Mouse (Mus musculus): ENCODE measurements around the gene Wsb1.
A peak's percentile ranks its signal among the peaks of the same experiment; 100 is the strongest.
"Not testable (repeated sequence)": the region's sequence is repeated elsewhere in the genome, so short reads cannot be mapped to it uniquely, and the experiment has no call there.

Gene Wsb1

GRCm38 (mm10) chr11:79264376-79264775 lies 9.9 kb upstream of the Wsb1 start:
- no peak for DNase-seq

- DNase-seq = not testable (repeated sequence)
Observed at GRCm38 (mm10) chr11:79260126-79260525, 5.7 kb upstream of the Wsb1 start.

GRCm38 (mm10) chr11:79258738-79259137 lies 4.3 kb upstream of the Wsb1 start:
- no peak for DNase-seq

DNA sequence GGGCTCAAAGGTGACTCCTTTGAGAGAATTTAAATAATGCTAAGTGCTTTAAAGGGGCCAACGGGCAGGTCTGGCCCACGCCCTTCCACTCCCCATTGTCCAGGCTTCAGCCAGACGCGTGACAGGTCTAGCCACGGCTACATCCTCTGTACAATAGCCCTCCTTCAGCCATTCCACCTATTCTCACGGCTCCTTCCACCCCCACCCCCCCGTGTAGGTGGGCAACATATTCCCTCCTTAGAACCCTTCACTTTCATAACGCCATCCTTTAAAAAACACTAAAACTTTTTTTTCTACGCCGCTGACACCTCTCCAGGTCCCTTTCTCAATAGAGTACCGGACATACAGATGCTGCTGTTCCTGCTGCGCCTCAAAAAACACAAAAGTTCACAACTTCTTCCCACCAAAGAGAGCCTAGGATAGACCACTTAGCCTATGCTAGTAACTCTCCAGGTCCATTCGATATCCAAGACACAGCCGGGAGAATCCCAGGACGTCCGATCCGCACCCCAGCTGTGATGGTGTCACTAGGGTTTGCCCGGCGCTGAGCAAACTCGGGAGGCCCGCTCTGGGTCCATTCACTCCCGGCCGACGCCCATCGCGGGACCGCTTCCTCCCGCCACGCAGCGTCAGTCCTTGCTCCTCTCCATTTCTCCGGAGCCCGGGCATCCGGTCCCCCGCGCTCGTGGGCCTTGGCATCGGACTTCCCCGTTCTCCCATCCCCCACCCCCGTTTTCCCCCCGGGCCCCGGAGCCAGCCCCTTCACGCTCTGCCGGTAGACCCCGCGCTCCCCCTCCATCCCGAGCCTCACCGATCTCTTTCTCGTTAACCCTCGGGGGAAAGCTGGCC lies 705 bp downstream of the Wsb1 start:
- peak; percentile 62 to 63 for DNase-seq

GRCm38 (mm10) chr11:79252881-79253541 lies 1.5 kb downstream of the Wsb1 start:
- DNase-seq = no peak

DNA sequence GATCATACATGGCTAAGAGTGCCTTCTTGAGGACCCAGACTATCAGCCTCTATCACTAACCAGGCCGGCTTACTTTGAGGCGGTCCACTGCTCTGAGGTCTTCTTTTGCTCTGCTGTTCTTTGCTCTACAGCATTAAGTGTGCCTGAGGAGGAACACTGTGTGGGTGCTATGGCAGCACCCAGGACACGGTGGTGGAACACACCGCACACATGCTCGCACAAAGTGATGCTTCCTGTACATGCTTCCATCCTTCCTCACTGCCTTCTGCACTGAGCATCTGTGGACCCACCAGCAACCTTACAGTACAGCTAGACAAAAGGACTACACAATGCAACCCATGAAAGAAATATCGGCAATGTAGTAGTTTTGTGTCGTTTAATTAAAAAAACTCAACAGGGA lies 15.4 kb downstream of the Wsb1 start:
- no peak for DNase-seq

- DNase-seq = no peak
Observed at GRCm38 (mm10) chr11:79238398-79238752, 16.1 kb downstream of the Wsb1 start.

DNA sequence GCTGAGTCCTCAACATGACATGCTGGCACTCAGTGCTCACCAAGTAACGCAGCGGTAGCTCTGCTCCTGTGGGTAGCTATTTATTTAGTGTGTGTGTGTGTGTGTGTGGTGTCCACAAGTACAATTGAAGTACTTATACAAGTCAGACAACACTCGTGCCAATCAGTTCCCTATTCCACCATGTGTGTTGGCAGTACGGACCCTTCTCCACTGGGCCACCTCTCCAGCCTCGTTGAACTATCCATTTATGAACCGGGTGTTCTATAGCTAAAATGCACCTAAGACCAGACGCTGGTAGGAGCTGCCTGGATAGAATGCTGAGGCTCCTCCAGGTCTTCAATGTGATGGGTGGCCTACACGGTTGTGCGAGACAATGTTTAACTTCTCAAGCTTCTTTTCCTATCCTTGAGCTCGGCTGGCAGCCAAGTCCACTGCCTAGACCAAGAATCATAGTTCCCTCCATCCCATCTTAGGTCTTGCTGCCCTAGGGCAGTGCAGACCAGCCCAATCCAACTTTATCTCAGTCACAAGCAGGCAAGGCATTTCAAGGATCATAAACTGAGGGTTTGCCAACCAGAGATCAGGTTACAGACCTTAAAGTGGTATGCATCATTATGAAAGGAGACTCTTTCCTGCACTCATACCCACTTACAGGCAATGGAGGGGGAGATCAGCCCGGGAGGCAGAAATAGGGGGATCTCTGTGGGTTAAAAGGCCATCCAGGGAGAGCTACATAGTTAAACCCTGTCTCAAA lies 16.6 kb downstream of the Wsb1 start:
- no peak for DNase-seq

- DNase-seq = no peak
Observed at GRCm38 (mm10) chr11:79230251-79230570, 24.3 kb downstream of the Wsb1 start.

DNA sequence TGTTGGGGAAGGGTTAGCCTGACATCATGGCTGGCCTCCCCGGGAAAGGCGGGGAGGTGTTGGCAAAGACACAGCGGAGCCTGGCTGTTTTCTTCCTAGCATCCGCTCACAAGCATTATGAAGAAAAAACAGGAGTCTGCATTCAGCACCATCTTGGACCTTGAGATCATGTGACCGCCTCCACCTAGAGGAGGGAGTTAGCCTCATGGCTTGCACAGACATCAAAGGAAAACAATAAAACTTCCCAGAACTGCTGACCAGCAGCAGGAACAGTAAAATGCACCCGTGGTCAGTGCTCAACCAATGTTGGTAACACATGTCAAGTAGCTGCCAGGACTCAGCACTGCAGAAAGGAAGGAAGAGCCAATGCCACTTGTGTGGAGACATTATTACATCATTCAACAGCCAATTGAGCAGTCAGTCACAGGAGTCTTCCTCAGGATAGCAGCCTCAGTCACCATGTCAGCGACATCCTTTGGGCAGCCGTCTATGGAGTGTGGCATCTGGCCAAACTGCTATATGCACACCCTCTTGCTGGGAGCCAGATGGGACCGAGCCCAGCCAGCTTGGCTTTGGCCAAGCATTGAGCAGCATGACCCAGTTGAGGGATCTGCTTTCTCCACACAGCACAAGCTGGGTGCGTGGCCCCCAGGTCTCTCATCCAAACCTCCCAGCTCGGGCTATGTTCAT lies 24.8 kb downstream of the Wsb1 start:
- DNase-seq = peak; percentile 83 to 88

DNA sequence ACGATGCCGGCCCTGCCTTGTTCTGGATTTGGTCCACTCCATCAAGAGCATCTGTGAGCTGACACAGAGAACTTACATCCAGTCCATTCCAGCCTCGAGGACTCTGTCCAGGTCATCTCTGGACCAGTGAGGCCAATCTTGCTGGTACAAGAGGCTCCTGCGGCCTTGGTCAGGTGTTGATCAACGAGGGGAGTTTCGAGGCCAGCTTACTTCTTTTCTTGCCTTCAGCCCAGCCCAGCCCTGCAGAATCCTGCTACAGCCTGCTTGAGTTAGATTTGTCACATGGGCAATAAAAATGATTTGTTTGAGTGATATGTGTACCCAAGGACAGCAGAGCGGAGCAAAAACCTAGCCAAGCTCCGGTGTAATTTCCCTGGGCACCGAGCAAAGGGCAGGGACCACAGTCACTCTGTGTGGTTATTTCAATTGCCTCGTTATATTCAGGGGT lies 25.4 kb downstream of the Wsb1 start:
- DNase-seq = no peak

- no peak for DNase-seq
Observed at GRCm38 (mm10) chr11:79228089-79228488, 26.4 kb downstream of the Wsb1 start.

DNA sequence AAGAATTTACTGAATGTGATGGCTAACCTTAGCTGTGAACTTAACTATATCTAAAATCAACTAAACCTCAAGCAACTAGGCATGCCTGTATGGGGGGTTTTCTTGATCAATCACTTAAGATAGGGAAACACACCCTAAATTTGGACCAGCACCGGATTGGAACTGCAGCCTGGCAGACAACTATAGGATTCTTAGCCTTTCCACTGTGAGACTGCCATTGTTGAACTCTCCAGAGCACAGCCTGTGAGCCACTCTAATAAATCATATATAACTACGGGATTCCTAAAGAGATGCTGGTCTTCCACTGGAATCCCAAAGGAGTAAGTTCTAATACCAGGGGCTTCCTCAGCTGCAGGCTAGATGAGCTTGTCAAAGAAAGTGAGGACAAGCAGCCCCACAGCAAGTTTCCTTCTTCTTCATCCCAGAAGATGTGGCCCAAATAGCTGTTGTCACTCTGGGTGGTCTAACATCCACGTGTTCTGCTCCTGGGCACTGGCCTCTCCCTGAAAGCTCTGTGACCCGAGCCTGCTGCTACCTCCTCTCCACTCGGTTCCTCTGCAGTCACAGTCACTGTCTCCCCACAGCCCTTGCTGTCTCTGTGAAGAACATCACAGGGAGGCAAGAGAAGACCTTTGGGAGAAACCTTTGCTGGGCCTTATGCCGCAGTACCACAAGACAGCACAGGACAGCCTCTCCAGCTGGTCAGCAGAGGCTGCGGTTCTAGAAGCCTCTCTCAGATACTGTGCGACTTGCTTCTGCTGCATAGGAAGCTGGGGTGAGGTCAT lies 28.9 kb downstream of the Wsb1 start:
- DNase-seq = no peak

- DNase-seq = peak; percentile 92 to 94
Observed at GRCm38 (mm10) chr11:79224562-79225280, 29.8 kb downstream of the Wsb1 start.

DNA sequence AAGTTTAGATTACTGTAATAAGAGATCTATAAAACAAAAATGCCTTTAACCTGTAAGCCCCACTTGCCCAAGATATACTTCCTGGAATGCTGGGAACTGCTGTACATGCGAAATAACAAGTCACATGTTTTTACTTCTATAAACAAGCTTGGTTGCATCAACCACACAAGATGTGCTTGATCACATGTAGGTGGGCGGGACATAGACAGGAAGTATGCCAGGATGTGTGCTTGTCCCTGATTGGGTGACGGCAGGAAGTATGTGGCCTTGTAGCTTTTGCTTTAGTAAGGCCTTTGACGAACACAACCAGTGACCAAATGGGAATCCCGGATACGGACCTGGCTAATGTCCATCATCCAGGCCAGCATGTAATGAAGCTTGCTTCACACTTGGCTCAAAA lies 31.1 kb downstream of the Wsb1 start:
- DNase-seq = peak in 1 of 2 experiments; percentile 40

DNA sequence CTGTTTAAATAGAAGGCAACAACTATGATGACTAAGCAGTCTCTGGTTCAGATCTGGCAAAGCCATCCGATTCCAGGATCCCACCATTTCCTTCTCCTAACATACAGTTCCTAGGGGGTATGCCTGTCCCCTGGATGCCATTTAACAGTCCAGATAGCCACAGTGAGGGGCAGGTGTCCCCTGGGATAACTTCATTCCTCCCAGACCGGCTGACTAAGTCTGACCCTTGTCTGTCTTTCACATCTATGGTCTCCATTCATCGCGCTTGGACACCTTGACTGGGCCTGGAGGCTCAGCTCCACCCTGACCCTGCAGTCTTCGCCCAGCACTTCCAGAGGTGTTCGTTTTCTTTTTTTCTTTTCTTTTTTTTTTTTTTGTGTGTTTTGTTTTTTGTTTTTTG lies 31.8 kb downstream of the Wsb1 start:
- no peak for DNase-seq

DNA sequence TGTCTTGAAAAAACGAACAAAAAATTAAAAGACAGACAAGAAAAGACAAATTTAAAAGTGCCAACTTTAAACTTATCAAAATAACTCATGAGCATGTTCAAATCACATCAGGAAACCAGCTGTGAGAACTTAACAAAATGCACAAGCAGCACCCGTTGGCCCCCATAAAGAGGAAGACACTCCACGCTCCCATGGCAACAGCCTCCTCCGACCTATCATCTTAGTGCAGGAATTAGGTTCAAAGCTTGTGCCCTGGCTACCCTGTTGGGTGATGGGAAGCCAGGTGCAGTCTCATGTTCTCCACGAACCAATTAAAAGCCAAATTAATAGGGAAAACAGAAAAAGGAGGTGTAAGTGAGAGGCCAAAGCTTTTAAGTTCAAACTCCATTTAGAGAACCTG lies 32.8 kb downstream of the Wsb1 start:
- no peak for DNase-seq

- DNase-seq = no peak
Observed at GRCm38 (mm10) chr11:79218936-79219626, 35.4 kb downstream of the Wsb1 start.

GRCm38 (mm10) chr11:79218061-79218460 lies 36.4 kb downstream of the Wsb1 start:
- DNase-seq = no peak

DNA sequence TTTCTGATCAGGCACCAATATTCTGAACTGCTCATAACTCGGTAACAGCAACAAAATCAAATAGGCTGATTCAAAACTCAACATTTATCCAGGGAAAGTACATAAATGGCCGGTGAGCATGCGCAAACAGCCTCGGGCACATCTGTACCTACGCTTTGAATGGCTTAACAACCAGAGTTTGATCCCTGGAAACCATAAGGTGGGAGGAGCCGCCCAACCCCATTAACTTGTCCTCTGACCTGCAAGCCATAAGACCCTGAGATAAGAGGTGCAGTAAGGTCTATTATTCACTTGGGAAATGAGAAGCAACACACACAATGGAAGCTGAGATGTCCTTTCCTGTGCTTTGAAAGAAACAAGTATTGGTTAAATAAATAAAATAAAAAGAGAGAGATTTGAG lies 37.3 kb downstream of the Wsb1 start:
- no peak for DNase-seq

DNA sequence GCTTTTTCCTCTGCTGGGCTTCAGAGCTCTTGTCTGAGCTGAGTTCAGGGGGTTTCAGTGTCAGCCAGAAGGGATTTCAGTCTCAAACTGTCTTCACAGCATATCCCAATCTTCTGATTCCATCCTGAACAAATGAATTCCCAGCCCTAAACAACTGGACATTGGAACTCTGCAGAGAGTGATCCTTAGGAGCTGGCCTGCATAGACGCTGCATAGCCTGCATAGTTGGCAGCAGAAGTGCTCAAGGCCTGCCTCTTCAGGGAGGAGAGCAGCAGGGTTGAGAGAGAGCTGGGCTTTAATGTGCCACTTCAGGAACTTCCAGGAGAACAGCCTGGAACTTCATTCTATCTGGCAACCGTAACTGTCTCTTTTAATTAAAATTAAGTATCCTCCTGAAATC lies 38.9 kb downstream of the Wsb1 start:
- no peak for DNase-seq
